Mouse (Mus musculus): Measurements from ENCODE around the gene Stau1. TPM values are rescaled to one million over a fixed set of nuclear protein-coding genes. Genes with fewer than 3 reads are reported as not detected.

Stau1 gene
- polyA plus RNA-seq, 1 experiment from 2014 or later: 50.9 TPM

GRCm38 (mm10) chr2:166983351-166983894 lies 12.7 kb downstream of the Stau1 start:
- H3K4me3 ChIP-seq: no peak overlapping the region
- no peaks in the 10 kb centered on the region for H3K9me3 ChIP-seq (replicated peaks)
- ATAC-seq (replicated peaks; ENCODE audit: insufficient number of reproducible peaks, insufficient read depth, low FRiP score, low read depth): no peak
- 0 out of 2 replicates have a peak, but pooled peaks cover 2% of the 10 kb centered on the region for H3K4me1 ChIP-seq (replicated peaks)
- H3K36me3 ChIP-seq: no peaks in the 10 kb centered on the region
- no peak overlapping the region for H3K9ac ChIP-seq
- H3K27me3 ChIP-seq: no peaks in the 10 kb centered on the region
- H3K27ac ChIP-seq: no peak overlapping the region
- 73% methylated on average over 4 of the region's 4 CpGs for WGBS
- no peak overlapping the region for H3K4me2 ChIP-seq

GRCm38 (mm10) chr2:166980161-166980560 lies 15.9 kb downstream of the Stau1 start:
- peaks cover 27% of the 10 kb centered on the region for H3K4me1 ChIP-seq (replicated peaks)
- 75% methylated on average over 2 of the region's 2 CpGs for WGBS
- no peaks in the 10 kb centered on the region for H3K27me3 ChIP-seq
- no peak overlapping the region for H3K9ac ChIP-seq
- H3K27ac ChIP-seq: no peak overlapping the region
- no peak overlapping the region for H3K4me2 ChIP-seq
- ATAC-seq (replicated peaks; ENCODE audit: insufficient number of reproducible peaks, insufficient read depth, low FRiP score, low read depth): no peak
- H3K4me3 ChIP-seq: no peak overlapping the region
- no peaks in the 10 kb centered on the region for H3K9me3 ChIP-seq (replicated peaks)
- no peaks in the 10 kb centered on the region for H3K36me3 ChIP-seq

- Histone ChIP-seq H3K36me3 (no peaks in the 10 kb centered on the region), H3K27ac (peak overlapping the region; percentile 22; the same call in 1 of the 2 replicates)
- 59% methylated on average over 3 of the region's 3 CpGs for WGBS
Measured at GRCm38 (mm10) chr2:166977490-166977889, 18.6 kb downstream of the Stau1 start.

GRCm38 (mm10) chr2:166976356-166976755 lies 19.7 kb downstream of the Stau1 start:
- H3K27ac ChIP-seq: peak overlapping the region; percentile 39
- 61% methylated on average over 3 of the region's 3 CpGs for WGBS

More at GRCm38 (mm10) chr2:166977490-166977889, 18.6 kb downstream of the Stau1 start:
- H3K9ac ChIP-seq: no peak overlapping the region
- peaks cover 30% of the 10 kb centered on the region for H3K4me1 ChIP-seq (replicated peaks)
- no peak overlapping the region for H3K4me3 ChIP-seq
- H3K9me3 ChIP-seq (replicated peaks): no peaks in the 10 kb centered on the region
- no peak overlapping the region for H3K4me2 ChIP-seq
- no peak for ATAC-seq (replicated peaks; ENCODE audit: insufficient number of reproducible peaks, insufficient read depth, low FRiP score, low read depth)
- H3K27me3 ChIP-seq: no peaks in the 10 kb centered on the region

GRCm38 (mm10) chr2:166974177-166974872 lies 21.8 kb downstream of the Stau1 start:
- no peak for ATAC-seq (replicated peaks; ENCODE audit: insufficient number of reproducible peaks, insufficient read depth, low FRiP score, low read depth)
- 78% methylated on average over 6 of the region's 6 CpGs for WGBS
- Histone ChIP-seq H3K4me1 (replicated peaks) (peaks cover 28% of the 10 kb centered on the region), H3K27ac (peak overlapping the region; percentile 21), H3K27me3 (no peaks in the 10 kb centered on the region), H3K4me3 (no peak overlapping the region), H3K36me3 (no peaks in the 10 kb centered on the region), H3K4me2 (no peak overlapping the region), H3K9me3 (replicated peaks) (no peaks in the 10 kb centered on the region), H3K9ac (no peak overlapping the region)

More at GRCm38 (mm10) chr2:166976356-166976755, 19.7 kb downstream of the Stau1 start:
- Histone ChIP-seq H3K4me1 (replicated peaks) (peaks cover 30% of the 10 kb centered on the region), H3K9me3 (replicated peaks) (no peaks in the 10 kb centered on the region), H3K9ac (0 out of 2 replicates have a peak overlapping the region, but pooled peaks have one; percentile 19), H3K27me3 (no peaks in the 10 kb centered on the region), H3K4me2 (peak overlapping the region; percentile 12), H3K4me3 (no peak overlapping the region), H3K36me3 (no peaks in the 10 kb centered on the region)
- no peak for ATAC-seq (replicated peaks; ENCODE audit: insufficient number of reproducible peaks, insufficient read depth, low FRiP score, low read depth)

GRCm38 (mm10) chr2:166973153-166973552 lies 22.9 kb downstream of the Stau1 start:
- 53% methylated on average over 1 of the region's 1 CpGs for WGBS
- H3K4me3 ChIP-seq: no peak overlapping the region
- no peaks in the 10 kb centered on the region for H3K9me3 ChIP-seq (replicated peaks)
- no peak overlapping the region for H3K27ac ChIP-seq
- ATAC-seq (replicated peaks; ENCODE audit: insufficient number of reproducible peaks, insufficient read depth, low FRiP score, low read depth): no peak
- no peak overlapping the region for H3K9ac ChIP-seq
- H3K4me1 ChIP-seq (replicated peaks): peaks cover 32% of the 10 kb centered on the region
- H3K4me2 ChIP-seq: no peak overlapping the region
- no peaks in the 10 kb centered on the region for H3K36me3 ChIP-seq
- no peaks in the 10 kb centered on the region for H3K27me3 ChIP-seq

GRCm38 (mm10) chr2:166964773-166965172 lies 31.3 kb downstream of the Stau1 start:
- 76% methylated on average over 2 of the region's 2 CpGs for WGBS
- Histone ChIP-seq H3K27me3 (no peaks in the 10 kb centered on the region), H3K4me1 (replicated peaks) (peaks cover 5% of the 10 kb centered on the region), H3K4me2 (no peak overlapping the region), H3K9ac (no peak overlapping the region), H3K9me3 (replicated peaks) (no peaks in the 10 kb centered on the region), H3K27ac (no peak overlapping the region), H3K36me3 (peaks cover 4% of the 10 kb centered on the region), H3K4me3 (no peak overlapping the region)
- ATAC-seq (replicated peaks; ENCODE audit: insufficient number of reproducible peaks, insufficient read depth, low FRiP score, low read depth): no peak

GRCm38 (mm10) chr2:166963257-166963656 lies 32.8 kb downstream of the Stau1 start:
- Histone ChIP-seq H3K9me3 (replicated peaks) (no peaks in the 10 kb centered on the region), H3K27ac (no peak overlapping the region), H3K4me2 (no peak overlapping the region), H3K9ac (no peak overlapping the region), H3K27me3 (no peaks in the 10 kb centered on the region), H3K4me1 (replicated peaks) (no peaks in the 10 kb centered on the region), H3K4me3 (no peak overlapping the region), H3K36me3 (peaks cover 10% of the 10 kb centered on the region)
- ATAC-seq (replicated peaks; ENCODE audit: insufficient number of reproducible peaks, insufficient read depth, low FRiP score, low read depth): no peak
- WGBS: 79% methylated on average over 8 of the region's 8 CpGs

- ATAC-seq (replicated peaks; ENCODE audit: insufficient number of reproducible peaks, insufficient read depth, low FRiP score, low read depth): no peak
- H3K4me3 ChIP-seq: no peak overlapping the region
- WGBS: 79% methylated on average over 8 of the region's 8 CpGs
- no peak overlapping the region for H3K9ac ChIP-seq
- no peak overlapping the region for H3K27ac ChIP-seq
- no peaks in the 10 kb centered on the region for H3K4me1 ChIP-seq (replicated peaks)
- H3K27me3 ChIP-seq: no peaks in the 10 kb centered on the region
- no peaks in the 10 kb centered on the region for H3K9me3 ChIP-seq (replicated peaks)
- H3K4me2 ChIP-seq: no peak overlapping the region
- H3K36me3 ChIP-seq: peaks cover 10% of the 10 kb centered on the region
Measured at GRCm38 (mm10) chr2:166960648-166961330, 35.3 kb downstream of the Stau1 start.

- H3K4me2 ChIP-seq: no peak overlapping the region
- H3K27ac ChIP-seq: no peak overlapping the region
- no peak for ATAC-seq (replicated peaks; ENCODE audit: insufficient number of reproducible peaks, insufficient read depth, low FRiP score, low read depth)
- H3K4me1 ChIP-seq (replicated peaks): no peaks in the 10 kb centered on the region
- no peaks in the 10 kb centered on the region for H3K9me3 ChIP-seq (replicated peaks)
- peaks cover 35% of the 10 kb centered on the region for H3K36me3 ChIP-seq
- no peak overlapping the region for H3K9ac ChIP-seq
- WGBS: 59% methylated on average over 7 of the region's 7 CpGs
- H3K4me3 ChIP-seq: no peak overlapping the region
- H3K27me3 ChIP-seq: no peaks in the 10 kb centered on the region
Measured at GRCm38 (mm10) chr2:166956805-166957204, 39.3 kb downstream of the Stau1 start.

- ATAC-seq (replicated peaks; ENCODE audit: insufficient number of reproducible peaks, insufficient read depth, low FRiP score, low read depth): no peak
- no peak overlapping the region for H3K4me2 ChIP-seq
- peaks cover 7% of the 10 kb centered on the region for H3K4me1 ChIP-seq (replicated peaks)
- H3K9me3 ChIP-seq (replicated peaks): no peaks in the 10 kb centered on the region
- H3K27me3 ChIP-seq: no peaks in the 10 kb centered on the region
- H3K4me3 ChIP-seq: no peak overlapping the region
- WGBS: 65% methylated on average over 6 of the region's 6 CpGs
- H3K36me3 ChIP-seq: peaks cover 66% of the 10 kb centered on the region
- H3K9ac ChIP-seq: no peak overlapping the region
- H3K27ac ChIP-seq: no peak overlapping the region; the same call in 1 of the 2 replicates
Measured at GRCm38 (mm10) chr2:166952151-166952550, 43.9 kb downstream of the Stau1 start.
